Mouse (Mus musculus) embryonic facial prominence, embryonic 14.5 days (tissue): ENCODE measurements at regions not wholly inside any gene's neighbourhood (a gene's known extent, or its start where the extent isn't known, plus 50 kb on each side); places are given as distances from the start of the nearest gene placed in this dataset.

Experiments
- ATAC-seq: fragments of 200-750 bp; cut with Nextera tagmentation; 2 replicates; pipeline ENCODE4 v1.8.0; 2017; ENCODE audit warnings: low read depth, moderate number of reproducible peaks, moderate TSS enrichment
- DNase-seq: peaks from one replicate; pipeline ENCODE4 v3.0.0-alpha.2; 2015; ENCODE audit warnings: low spot score
- H3K27ac ChIP-seq: fragments of 300-500 bp; sonication (generic); replicated peaks from 2 replicates; pipeline ENCODE4 v1.5.1; 2014; ENCODE audit warnings: low read depth, mild to moderate bottlenecking, low read length, moderate library complexity
- H3K27me3 ChIP-seq: fragments of 300-500 bp; sonication (generic); replicated peaks from 2 replicates; pipeline ENCODE4 v1.6.1; 2014; ENCODE audit warnings: low read length; ENCODE audit not compliant: control insufficient read depth, insufficient read depth
- H3K36me3 ChIP-seq: fragments of 300-500 bp; sonication (generic); 2 replicates; pipeline ENCODE4 v1.6.1; 2014; ENCODE audit warnings: low read length, mixed read lengths; ENCODE audit not compliant: control insufficient read depth, insufficient read depth
- H3K4me1 ChIP-seq: fragments of 300-500 bp; sonication (generic); 2 replicates; pipeline ENCODE4 v1.6.1; 2014; ENCODE audit warnings: antibody characterized with exemption, low read length; ENCODE audit not compliant: control insufficient read depth, insufficient read depth
- H3K4me2 ChIP-seq: fragments of 300-500 bp; sonication (generic); 2 replicates; pipeline ENCODE4 v1.6.1; 2014; ENCODE audit warnings: low read depth, mild to moderate bottlenecking, low read length, moderate library complexity, mixed read lengths
- H3K4me3 ChIP-seq: fragments of 300-500 bp; sonication (generic); 2 replicates; pipeline ENCODE4 v1.5.1; 2014; ENCODE audit warnings: low read depth, mild to moderate bottlenecking, low read length
- H3K9ac ChIP-seq: fragments of 300-500 bp; sonication (generic); 2 replicates; pipeline ENCODE4 v1.6.1; 2014; ENCODE audit warnings: low read depth, mild to moderate bottlenecking, low read length, moderate library complexity, mixed read lengths
- H3K9me3 ChIP-seq: fragments of 300-500 bp; sonication (generic); 2 replicates; pipeline ENCODE4 v1.6.1; 2016; ENCODE audit warnings: low read length; ENCODE audit not compliant: control insufficient read depth
- WGBS: fragments of 180-500 bp; shearing (Covaris S2); extraction: QIAGEN DNeasy Blood & Tissue Kit; methylation state at CpG from one replicate; pipeline ENCODE4 v1.1.7; 2014; 5-methylcytosine and 5-hydroxymethylcytosine counted together

DNA sequence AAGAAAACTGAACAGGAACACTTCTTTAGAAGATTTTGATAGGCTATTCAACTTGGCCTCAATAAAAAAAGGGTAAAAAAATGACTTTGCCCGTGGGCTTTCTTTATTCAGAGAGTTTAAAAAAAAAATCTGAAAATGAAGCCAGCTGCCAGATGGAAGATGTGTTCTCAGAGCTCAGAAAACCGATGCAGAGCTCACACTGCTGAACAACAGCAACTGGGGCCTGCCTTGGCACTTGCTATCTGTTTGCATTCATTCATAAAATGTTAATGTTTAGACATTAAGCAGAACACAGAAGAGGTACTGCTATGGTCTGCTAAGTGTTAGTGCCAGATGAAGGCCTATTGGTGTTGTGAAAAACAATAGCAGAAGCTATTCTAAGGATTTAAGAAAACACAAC is 173.8 kb upstream of the Smc2 start:
- no peaks in the 10 kb centered on the region for H3K36me3 ChIP-seq
- H3K4me3 ChIP-seq, result no peak overlapping the region
- no peaks in the 10 kb centered on the region for H3K27me3 ChIP-seq
- H3K4me2 ChIP-seq, result no peak overlapping the region
- H3K9ac ChIP-seq, result no peak overlapping the region
- no peaks in the 10 kb centered on the region for H3K9me3 ChIP-seq
- 32% methylated on average over 2 of the region's 2 CpGs for WGBS
- no peak overlapping the region for H3K27ac ChIP-seq
- no peaks in the 10 kb centered on the region for H3K4me1 ChIP-seq
- DNase-seq (peak; percentile 28), ATAC-seq (no peak)

DNA sequence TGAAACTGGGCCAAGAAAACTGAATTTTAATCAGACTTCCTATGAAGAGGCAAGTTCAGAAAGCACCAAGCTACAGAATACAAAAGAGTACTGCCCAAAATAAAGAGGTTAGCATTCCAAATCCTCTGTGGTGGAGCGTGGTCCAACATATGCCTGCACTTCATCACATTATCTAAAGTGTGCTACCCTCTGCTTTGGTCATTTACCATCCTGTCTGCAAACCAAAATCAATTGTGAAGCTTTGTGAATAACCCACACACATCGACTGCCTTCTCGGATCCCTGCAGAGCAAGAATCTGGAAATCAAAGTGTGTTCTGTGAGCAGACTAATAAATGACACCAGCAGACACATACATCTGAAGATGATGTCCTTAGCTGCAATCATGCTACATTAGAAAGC is 156.6 kb upstream of the Smc2 start:
- Histone ChIP-seq H3K4me1 (no peaks in the 10 kb centered on the region), H3K9me3 (no peaks in the 10 kb centered on the region), H3K4me2 (no peak overlapping the region), H3K27me3 (no peaks in the 10 kb centered on the region), H3K27ac (no peak overlapping the region), H3K4me3 (no peak overlapping the region), H3K36me3 (no peaks in the 10 kb centered on the region), H3K9ac (no peak overlapping the region)
- no peak for ATAC-seq
- 56% methylated on average over 3 of the region's 3 CpGs for WGBS
- DNase-seq, result no peak

DNA sequence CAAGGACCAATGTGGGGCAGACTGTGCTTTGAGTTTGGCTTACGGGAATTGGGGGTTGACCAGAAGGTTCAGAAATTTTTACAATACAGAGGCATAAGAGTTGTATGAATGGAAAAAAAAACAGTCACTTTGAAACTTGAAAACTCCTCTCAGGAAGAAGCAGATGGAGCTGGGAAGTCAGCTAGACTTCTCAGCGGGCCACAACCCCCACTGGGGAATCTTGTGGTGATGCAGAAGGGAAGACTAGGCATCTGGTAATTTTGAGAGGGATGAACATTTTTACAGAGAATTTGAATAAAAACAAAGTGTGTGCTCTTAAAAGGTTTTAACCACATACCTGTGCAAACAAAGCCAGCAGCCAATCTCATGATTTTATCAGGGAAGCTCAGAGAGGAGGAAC is 154.1 kb upstream of the Smc2 start:
- Histone ChIP-seq H3K4me2 (no peak overlapping the region), H3K4me3 (no peak overlapping the region), H3K9ac (no peak overlapping the region), H3K4me1 (no peaks in the 10 kb centered on the region), H3K27me3 (no peaks in the 10 kb centered on the region), H3K27ac (no peak overlapping the region), H3K36me3 (no peaks in the 10 kb centered on the region), H3K9me3 (no peaks in the 10 kb centered on the region)
- DNase-seq, result no peak
- WGBS, result 71% methylated on average over 2 of the region's 2 CpGs
- ATAC-seq, result no peak

DNA sequence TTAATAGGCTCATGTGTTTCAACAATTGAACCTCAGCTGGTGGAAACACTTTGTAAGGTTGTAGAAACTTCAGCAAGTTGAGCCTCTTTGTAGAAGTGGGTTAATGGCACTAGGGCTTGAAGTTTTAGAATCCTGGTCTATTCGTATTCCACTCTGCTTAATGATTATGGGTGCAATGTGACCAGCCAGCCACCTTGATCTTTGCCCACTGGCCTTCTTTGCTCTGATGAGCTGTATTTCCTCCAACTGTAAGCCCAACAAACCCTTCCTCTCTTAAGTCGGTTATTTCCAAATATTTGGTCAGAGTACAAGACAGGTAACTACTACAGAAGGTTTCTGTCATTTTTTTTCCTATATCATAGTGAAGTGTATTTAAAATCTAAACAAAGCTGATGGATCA is 145.4 kb upstream of the Smc2 start:
- Histone ChIP-seq H3K36me3 (no peaks in the 10 kb centered on the region), H3K4me2 (no peak overlapping the region), H3K9ac (no peak overlapping the region), H3K4me1 (no peaks in the 10 kb centered on the region), H3K4me3 (no peak overlapping the region), H3K27ac (no peak overlapping the region), H3K27me3 (no peaks in the 10 kb centered on the region), H3K9me3 (no peaks in the 10 kb centered on the region)
- 92% methylated on average over 2 of the region's 2 CpGs for WGBS
- ATAC-seq (no peak), DNase-seq (no peak)

DNA sequence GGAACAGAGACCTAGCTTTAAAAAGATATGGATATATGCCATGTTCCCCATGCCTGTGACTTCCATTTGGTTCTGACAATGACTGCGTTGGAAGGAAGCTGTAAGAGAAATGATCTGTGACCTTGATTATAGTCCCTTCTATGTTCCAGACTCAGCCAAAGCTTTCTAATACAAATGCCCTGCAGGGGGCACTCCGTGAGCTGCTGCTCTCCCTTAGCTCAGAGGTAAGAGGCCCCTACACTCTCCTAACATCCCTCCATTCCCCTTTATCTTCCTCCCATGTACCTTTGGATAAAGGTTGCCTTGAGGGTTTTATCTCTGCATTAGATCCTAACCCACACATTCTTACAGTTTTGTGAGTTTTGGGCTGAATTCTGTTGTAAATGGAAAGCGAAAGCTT is 139.8 kb upstream of the Smc2 start:
- WGBS, result 53% methylated on average over 3 of the region's 3 CpGs
- no peak for DNase-seq
- no peaks in the 10 kb centered on the region for H3K27me3 ChIP-seq
- no peaks in the 10 kb centered on the region for H3K9me3 ChIP-seq
- no peak overlapping the region for H3K27ac ChIP-seq
- no peak for ATAC-seq
- H3K4me1 ChIP-seq, result no peaks in the 10 kb centered on the region
- no peak overlapping the region for H3K9ac ChIP-seq
- no peaks in the 10 kb centered on the region for H3K36me3 ChIP-seq
- no peak overlapping the region for H3K4me2 ChIP-seq
- no peak overlapping the region for H3K4me3 ChIP-seq

DNA sequence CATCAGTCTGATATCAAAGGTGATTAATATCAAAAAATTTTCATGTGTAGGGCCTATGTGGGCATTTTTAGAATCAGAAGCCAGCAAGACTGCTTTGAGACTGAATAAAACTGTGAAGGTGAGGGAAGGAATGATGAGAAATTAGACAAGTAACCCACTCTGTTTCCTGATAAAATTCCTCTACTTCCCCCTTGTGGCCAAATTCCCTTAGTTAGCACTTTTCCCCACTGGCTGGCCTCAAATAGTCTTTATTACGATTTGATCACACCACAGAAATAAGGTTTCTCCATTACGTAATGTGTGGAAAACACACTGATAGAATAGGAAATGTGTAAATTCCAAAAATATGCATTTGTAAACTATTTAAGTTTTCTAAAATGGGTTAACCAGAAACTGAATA is 137.4 kb upstream of the Smc2 start:
- ATAC-seq (no peak), DNase-seq (peak; percentile 30)
- Histone ChIP-seq H3K4me2 (no peak overlapping the region), H3K4me1 (no peaks in the 10 kb centered on the region), H3K9ac (no peak overlapping the region), H3K4me3 (no peak overlapping the region), H3K27ac (no peak overlapping the region), H3K36me3 (no peaks in the 10 kb centered on the region), H3K9me3 (no peaks in the 10 kb centered on the region), H3K27me3 (no peaks in the 10 kb centered on the region)
- WGBS, result 64% methylated on average over 2 of the region's 2 CpGs

DNA sequence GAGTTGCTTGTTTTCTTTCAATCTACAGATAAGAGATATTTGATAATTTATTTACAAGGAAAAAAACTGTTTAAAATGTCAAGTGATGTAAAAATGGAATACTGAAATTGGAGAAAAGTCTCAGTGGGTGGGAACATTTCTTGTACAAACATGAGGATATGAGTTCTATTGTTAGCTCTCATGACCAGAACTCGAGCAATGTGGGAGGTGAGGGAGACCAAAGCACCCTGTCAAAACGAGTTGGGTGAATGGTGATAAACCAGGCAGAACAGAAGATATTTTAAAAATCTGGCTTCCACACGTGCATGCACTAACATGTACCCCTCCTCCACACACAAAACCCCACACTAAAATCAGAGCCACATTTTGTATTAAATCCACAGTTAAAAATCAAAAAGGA is 114.7 kb upstream of the Smc2 start:
- Histone ChIP-seq H3K4me3 (no peak overlapping the region), H3K9ac (no peak overlapping the region), H3K4me1 (no peaks in the 10 kb centered on the region), H3K4me2 (no peak overlapping the region), H3K27ac (no peak overlapping the region), H3K36me3 (no peaks in the 10 kb centered on the region), H3K9me3 (no peaks in the 10 kb centered on the region), H3K27me3 (no peaks in the 10 kb centered on the region)
- peak; percentile 20 for DNase-seq
- WGBS, result 24% methylated on average over 3 of the region's 3 CpGs
- ATAC-seq, result no peak

DNA sequence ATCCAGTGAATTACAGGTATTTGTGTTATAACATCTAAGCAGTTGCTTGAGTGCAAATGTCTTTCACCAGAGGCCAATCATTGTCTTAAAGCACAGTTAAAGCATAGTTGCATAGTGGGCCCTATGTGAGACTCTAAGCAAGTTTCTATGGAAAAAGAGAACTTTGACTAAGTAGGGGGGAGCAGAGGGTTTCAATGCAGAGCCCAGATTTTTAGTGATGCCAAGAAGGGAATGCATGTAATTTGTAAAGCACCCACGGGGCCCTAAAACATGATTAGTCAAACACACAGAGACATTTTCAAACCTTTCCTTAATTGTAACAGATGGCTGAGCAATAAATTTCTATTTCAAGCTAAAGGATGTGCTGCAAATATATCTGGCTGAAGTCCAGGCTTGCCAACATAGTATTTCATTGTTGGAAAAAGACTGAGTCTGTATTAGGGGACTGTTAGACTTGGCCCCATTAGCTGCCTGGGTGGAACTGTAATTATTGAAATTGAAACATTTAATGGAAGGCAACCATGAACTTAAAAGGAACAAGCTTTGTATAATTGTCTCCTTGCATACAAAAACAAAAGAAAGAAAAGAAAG is 107.6 kb upstream of the Smc2 start:
- no peaks in the 10 kb centered on the region for H3K9me3 ChIP-seq
- no peak overlapping the region for H3K4me3 ChIP-seq
- peak; percentile 68 for DNase-seq
- H3K4me2 ChIP-seq, result no peak overlapping the region
- no peaks in the 10 kb centered on the region for H3K27me3 ChIP-seq
- no peaks in the 10 kb centered on the region for H3K4me1 ChIP-seq
- no peak overlapping the region for H3K9ac ChIP-seq
- no peaks in the 10 kb centered on the region for H3K36me3 ChIP-seq
- WGBS, result 64% methylated on average over 1 of the region's 1 CpGs
- H3K27ac ChIP-seq, result no peak overlapping the region
- ATAC-seq, result no peak

DNA sequence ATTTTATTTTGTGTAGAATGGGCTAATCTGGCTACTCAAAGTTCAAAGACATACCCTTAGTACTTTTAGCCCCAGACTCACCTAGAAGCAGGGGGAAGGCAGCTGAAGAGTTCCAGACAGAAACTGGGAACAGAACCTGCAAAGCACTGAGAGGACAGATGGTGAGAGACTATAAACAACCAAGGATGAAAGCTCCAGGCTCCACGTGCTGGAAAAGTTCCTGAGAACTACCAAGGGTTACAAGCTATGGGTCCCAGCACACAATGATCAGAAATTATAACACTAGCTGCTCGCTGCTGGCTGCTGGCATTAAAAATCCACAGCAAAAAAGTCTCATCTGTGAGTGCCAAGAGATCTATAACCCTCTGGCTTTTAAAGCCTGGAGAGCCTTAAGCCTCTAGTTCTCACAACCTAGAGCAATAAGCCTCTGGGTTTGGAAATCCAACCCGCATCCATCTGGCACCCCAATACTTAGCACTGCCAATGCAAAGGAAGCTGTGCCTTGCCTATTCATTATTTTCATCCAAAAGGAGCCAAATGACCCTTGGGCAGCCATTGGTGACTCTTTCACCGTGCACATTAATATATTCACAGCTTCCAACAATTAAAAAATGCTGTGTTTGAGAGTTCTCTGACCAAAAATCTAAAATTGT is 102.6 kb upstream of the Smc2 start:
- no peak for ATAC-seq
- H3K27ac ChIP-seq, result no peak overlapping the region
- no peaks in the 10 kb centered on the region for H3K27me3 ChIP-seq
- no peak for DNase-seq
- H3K9ac ChIP-seq, result no peak overlapping the region
- no peaks in the 10 kb centered on the region for H3K9me3 ChIP-seq
- H3K4me1 ChIP-seq, result no peaks in the 10 kb centered on the region
- no peaks in the 10 kb centered on the region for H3K36me3 ChIP-seq
- WGBS, result 67% methylated on average over 4 of the region's 4 CpGs
- H3K4me3 ChIP-seq, result no peak overlapping the region
- H3K4me2 ChIP-seq, result no peak overlapping the region
